Mouse (Mus musculus): ENCODE data around the gene Klhl33. TPM values are rescaled to one million over a fixed set of nuclear protein-coding genes. Genes with fewer than 3 reads are reported as not detected.
"Not testable (repeated sequence)": the region's sequence is repeated elsewhere in the genome, so short reads cannot be mapped to it uniquely, and the experiment has no call there.

The Klhl33 gene
- polyA plus RNA-seq (2014; fragmentation: Nextera tagmentation; extraction: Ambion mirVana) = 0.17 and 0.28 TPM in 2 replicates

DNA sequence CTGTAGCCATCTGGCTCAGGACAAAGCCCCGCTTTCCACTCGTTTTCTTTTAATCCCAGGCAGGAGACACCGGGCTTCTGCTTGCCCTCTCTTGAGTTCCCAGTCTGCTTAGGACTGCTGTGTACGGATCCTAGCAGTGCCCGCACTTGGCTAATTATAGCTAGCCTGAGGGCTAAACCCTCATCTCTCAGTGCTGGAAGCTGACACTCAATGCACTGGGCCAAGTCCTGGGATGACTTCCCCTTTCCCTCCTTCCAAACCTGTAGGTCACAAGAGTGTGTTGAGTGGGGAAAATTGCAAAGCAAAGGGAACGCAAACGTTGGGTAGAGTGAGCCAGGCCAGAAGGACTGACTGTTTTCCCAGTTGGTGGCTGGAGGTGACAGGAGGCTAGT lies at the start of gene Klhl33:
Gene Klhl33 (minus strand): TSS at position 134 of the 392 bp plus-strand sequence.
- Histone ChIP-seq H3K4me2 (ENCODE audit: low read depth) (peak within 1 kb of the TSS; percentile 83), H3K27ac (ENCODE audit: low read depth, low read length) (no peak within 1 kb of the TSS), H3K9ac (ENCODE audit: low read length) (peak within 1 kb of the TSS; percentile 61), H3K4me1 (ENCODE audit: control insufficient read depth, insufficient read depth, low read length) (peaks cover 5% of the 10 kb centered on the region; the same call in 1 of the 2 replicates), H3K27me3 (ENCODE audit: control insufficient read depth, insufficient read depth, low read length) (0 out of 2 replicates have a peak, but pooled peaks cover 2% of the 10 kb centered on the region), H3K36me3 (ENCODE audit: control insufficient read depth, insufficient read depth, low read length) (no peaks in the 10 kb centered on the region), H3K9me3 (ENCODE audit: control insufficient read depth, low read length) (no peaks in the 10 kb centered on the region), H3K4me3 (ENCODE audit: low read depth, low read length) (peak within 1 kb of the TSS; percentile 43)
- DNase-seq (ENCODE audit: low spot score) (no peak), ATAC-seq (ENCODE audit: insufficient read depth, low FRiP score, low TSS enrichment) (no peak)
- 48% methylated on average over 7 of the region's 7 CpGs for WGBS

DNA sequence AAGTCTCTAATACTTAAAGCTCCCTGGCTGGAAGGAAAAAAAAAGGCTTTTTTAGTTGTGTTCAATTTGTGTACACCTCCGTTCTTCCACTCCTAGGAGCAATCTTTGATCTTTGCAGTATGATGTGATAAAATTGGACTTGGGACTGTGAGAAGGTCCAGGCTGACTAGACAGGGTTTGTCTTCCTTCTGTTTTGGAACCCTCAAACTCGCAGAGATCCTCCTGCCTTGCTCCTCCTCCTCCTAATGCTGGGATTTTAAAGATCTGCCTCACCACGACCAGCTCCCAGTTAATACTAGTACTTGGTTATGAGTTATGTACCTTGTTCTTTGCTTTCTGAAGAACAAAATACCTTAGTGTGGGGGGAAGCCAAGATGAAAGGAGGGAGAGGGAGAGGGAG lies 48.2 kb upstream of the Klhl33 start:
- not testable (repeated sequence) for H3K27me3 ChIP-seq (ENCODE audit: control insufficient read depth, insufficient read depth, low read length); DNase-seq (ENCODE audit: low spot score); H3K36me3 ChIP-seq (ENCODE audit: control insufficient read depth, insufficient read depth, low read length); H3K9me3 ChIP-seq (ENCODE audit: control insufficient read depth, low read length); H3K27ac ChIP-seq (ENCODE audit: low read depth, low read length); H3K4me1 ChIP-seq (ENCODE audit: control insufficient read depth, insufficient read depth, low read length); ATAC-seq (ENCODE audit: insufficient read depth, low FRiP score, low TSS enrichment)
- Histone ChIP-seq H3K4me2 (ENCODE audit: low read depth) (peak overlapping the region; percentile 52), H3K9ac (ENCODE audit: low read length) (peak overlapping the region; percentile 57; the same call in 1 of the 2 replicates), H3K4me3 (ENCODE audit: low read depth, low read length) (peak overlapping the region; percentile 38)
- WGBS = 34% methylated on average over 3 of the region's 3 CpGs

DNA sequence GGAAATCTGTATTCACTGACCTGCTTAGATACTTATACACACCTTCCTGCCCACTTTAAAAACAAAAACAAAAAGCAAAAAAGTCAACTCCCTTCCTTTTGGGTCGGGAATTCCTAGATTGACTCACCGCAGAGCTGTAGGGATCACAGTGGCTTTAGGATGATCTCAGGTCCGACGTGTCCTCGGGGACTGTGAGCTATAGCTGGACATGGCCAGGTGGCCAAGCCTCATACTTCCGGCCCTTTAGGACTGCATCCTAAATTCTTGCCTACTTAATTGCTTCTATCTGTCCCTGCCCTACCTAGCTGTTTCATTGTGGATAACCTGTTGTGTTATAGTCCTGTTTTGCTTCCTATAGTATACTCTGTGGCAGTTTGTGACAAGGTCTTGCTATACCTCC lies 47.8 kb upstream of the Klhl33 start:
- not testable (repeated sequence) for H3K9me3 ChIP-seq (ENCODE audit: control insufficient read depth, low read length); DNase-seq (ENCODE audit: low spot score); H3K36me3 ChIP-seq (ENCODE audit: control insufficient read depth, insufficient read depth, low read length); H3K4me1 ChIP-seq (ENCODE audit: control insufficient read depth, insufficient read depth, low read length); H3K27me3 ChIP-seq (ENCODE audit: control insufficient read depth, insufficient read depth, low read length)
- ATAC-seq (ENCODE audit: insufficient read depth, low FRiP score, low TSS enrichment) = 0 out of 2 replicates have a peak, but pooled peaks have one; percentile 25
- peak overlapping the region; percentile 53; the same call in 1 of the 2 replicates for H3K27ac ChIP-seq (ENCODE audit: low read depth, low read length)
- H3K4me3 ChIP-seq (ENCODE audit: low read depth, low read length) = peak overlapping the region; percentile 38
- peak overlapping the region; percentile 57 for H3K9ac ChIP-seq (ENCODE audit: low read length)
- 8% methylated on average over 6 of the region's 6 CpGs for WGBS
- H3K4me2 ChIP-seq (ENCODE audit: low read depth) = peak overlapping the region; percentile 52

DNA sequence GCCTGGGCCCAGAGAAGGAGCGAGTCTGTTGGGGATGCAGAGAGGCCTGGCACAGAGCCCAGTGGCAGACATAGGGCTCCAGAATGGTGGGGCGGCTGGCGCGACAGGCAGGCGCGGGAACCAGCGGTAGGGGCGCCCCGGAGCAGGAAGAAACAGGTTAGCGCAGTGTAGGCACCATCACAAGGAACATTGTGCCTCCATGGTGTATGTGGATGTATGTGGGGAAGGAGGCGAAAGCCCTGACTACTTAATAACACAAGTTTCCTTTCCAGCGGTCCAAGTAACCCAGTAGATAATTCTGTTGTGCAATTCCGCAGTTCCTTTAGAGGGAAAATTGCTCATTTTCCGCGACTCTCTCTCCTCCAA lies 47.3 kb upstream of the Klhl33 start:
- under 1% methylated on average over 14 of the region's 15 CpGs for WGBS
- Histone ChIP-seq H3K4me2 (ENCODE audit: low read depth) (peak overlapping the region; percentile 52), H3K9ac (ENCODE audit: low read length) (peak overlapping the region; percentile 57), H3K27ac (ENCODE audit: low read depth, low read length) (peak overlapping the region; percentile 76), H3K4me3 (ENCODE audit: low read depth, low read length) (peak overlapping the region; percentile 38)
- H3K4me1 ChIP-seq (ENCODE audit: control insufficient read depth, insufficient read depth, low read length); H3K27me3 ChIP-seq (ENCODE audit: control insufficient read depth, insufficient read depth, low read length); H3K36me3 ChIP-seq (ENCODE audit: control insufficient read depth, insufficient read depth, low read length); DNase-seq (ENCODE audit: low spot score); H3K9me3 ChIP-seq (ENCODE audit: control insufficient read depth, low read length): not testable (repeated sequence)
- ATAC-seq (ENCODE audit: insufficient read depth, low FRiP score, low TSS enrichment) = peak; percentile 97

DNA sequence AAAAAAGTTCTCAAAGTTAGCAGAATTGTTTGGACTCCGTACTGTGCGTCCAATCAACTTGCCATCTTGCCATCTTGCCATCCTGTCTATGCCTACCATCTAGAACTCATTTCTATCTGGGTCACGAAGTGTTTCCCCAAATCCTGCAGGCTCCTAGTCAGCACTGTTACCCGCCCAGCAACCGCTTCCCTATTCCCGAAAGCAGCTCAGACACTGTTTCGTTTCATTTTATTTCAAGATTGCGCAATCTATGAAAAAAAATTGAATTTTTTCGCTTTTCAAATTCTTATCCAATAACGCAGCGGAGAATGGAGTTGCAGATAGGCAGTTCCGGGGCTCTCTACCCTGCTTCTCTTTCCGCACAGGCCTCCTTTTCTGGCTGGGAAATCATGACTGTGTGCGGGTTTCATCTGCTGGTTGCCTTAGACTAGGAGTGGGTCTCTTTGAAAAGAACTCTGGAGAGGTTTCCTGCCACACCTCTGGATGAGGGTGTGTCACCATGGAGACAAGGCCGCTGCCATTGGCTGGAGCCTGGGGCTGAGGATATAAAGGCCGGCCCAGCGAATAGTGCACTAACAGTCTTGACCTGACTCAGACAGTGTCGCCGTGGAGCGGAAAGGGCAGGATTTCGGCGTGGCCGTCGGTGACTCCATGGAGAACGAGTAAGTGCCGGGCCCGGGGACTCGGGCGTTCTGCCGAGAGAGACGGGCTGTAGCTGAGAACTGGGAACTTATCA lies 46.8 kb upstream of the Klhl33 start, which contains the start of gene Gm49342:
Gene Gm49342 (plus strand): TSS at position 586 of the 736 bp plus-strand sequence.
- 21% methylated on average over 31 of the region's 31 CpGs for WGBS
- peak; percentile 99 for ATAC-seq (ENCODE audit: insufficient read depth, low FRiP score, low TSS enrichment)

DNA sequence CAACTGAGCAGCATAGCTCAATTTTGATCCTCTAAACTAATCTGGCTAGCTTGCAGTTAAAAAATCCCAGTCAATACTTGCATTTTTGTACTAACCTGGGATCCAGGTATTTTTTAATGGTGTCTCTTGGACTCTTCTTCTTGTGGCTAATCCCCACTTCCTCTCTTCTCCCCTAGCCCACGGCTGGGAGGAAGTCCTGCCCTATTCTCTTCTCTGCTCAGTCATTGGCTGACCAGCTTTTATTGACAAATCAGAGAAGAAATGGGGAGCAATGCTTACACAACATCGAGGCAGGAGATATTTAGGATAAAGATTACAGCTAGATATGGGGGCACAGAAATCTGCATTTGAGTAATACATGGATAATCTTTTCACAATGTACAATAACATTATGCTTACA lies 41.6 kb upstream of the Klhl33 start:
- 35% methylated on average over 2 of the region's 2 CpGs for WGBS
- no peaks in the 10 kb centered on the region for H3K9me3 ChIP-seq (ENCODE audit: control insufficient read depth, low read length)

More for the DNA sequence above, 46.8 kb upstream of the Klhl33 start, which contains the start of gene Gm49342:
- no peaks in the 10 kb centered on the region for H3K4me1 ChIP-seq (ENCODE audit: control insufficient read depth, insufficient read depth, low read length)
- no peaks in the 10 kb centered on the region for H3K9me3 ChIP-seq (ENCODE audit: control insufficient read depth, low read length)
- H3K36me3 ChIP-seq (ENCODE audit: control insufficient read depth, insufficient read depth, low read length) = no peaks in the 10 kb centered on the region
- no peaks in the 10 kb centered on the region for H3K27me3 ChIP-seq (ENCODE audit: control insufficient read depth, insufficient read depth, low read length)
- H3K4me2 ChIP-seq (ENCODE audit: low read depth) = peak within 1 kb of the TSS; percentile 52
- H3K4me3 ChIP-seq (ENCODE audit: low read depth, low read length) = peak within 1 kb of the TSS; percentile 38
- peak within 1 kb of the TSS; percentile 57 for H3K9ac ChIP-seq (ENCODE audit: low read length)
- DNase-seq (ENCODE audit: low spot score) = peak; percentile 91
- H3K27ac ChIP-seq (ENCODE audit: low read depth, low read length) = peak within 1 kb of the TSS; percentile 76

DNA sequence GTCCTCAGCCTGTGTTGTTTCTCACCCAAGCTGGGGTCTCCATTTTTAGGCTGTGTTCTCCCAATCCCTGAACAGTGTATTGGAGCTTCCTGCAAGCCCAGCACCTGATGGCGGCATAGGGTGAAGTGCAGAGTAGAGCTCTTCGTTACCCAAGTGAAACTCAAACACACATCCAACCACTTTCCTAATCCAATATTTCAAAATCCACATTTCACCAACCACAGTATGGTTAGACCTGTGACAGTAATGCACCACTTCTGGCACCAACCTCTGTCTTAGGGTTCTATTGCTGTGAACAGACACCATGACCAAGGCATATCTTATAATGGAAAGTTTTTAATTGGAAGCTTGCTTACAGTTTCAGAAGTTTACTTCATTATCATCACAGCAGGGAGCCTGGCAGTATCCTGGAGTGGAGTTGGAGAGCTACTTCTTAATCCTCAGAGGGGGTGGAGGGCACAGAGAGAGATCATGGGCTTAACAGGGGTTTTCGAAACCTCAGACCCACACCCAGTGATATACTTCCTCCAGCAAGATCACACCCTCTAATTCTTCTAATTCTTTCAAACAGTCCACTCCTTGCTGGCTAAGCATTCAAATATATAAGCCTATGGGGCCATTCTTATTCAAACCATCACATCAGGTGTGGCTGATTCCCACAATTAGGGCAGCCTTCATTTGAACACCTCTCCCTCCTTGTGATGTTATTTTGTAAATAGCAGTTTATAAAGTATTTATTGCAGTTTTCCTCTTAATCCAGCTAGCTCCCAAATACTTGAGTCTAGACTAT lies 41.0 kb upstream of the Klhl33 start:
- DNase-seq (ENCODE audit: low spot score) = no peak

More for the DNA sequence above, 41.6 kb upstream of the Klhl33 start:
- no peak overlapping the region for H3K4me2 ChIP-seq (ENCODE audit: low read depth)
- no peaks in the 10 kb centered on the region for H3K4me1 ChIP-seq (ENCODE audit: control insufficient read depth, insufficient read depth, low read length)
- no peaks in the 10 kb centered on the region for H3K27me3 ChIP-seq (ENCODE audit: control insufficient read depth, insufficient read depth, low read length)
- H3K4me3 ChIP-seq (ENCODE audit: low read depth, low read length) = no peak overlapping the region
- H3K27ac ChIP-seq (ENCODE audit: low read depth, low read length) = no peak overlapping the region
- ATAC-seq (ENCODE audit: insufficient read depth, low FRiP score, low TSS enrichment) = no peak
- DNase-seq (ENCODE audit: low spot score) = no peak
- no peak overlapping the region for H3K9ac ChIP-seq (ENCODE audit: low read length)
- H3K36me3 ChIP-seq (ENCODE audit: control insufficient read depth, insufficient read depth, low read length) = no peaks in the 10 kb centered on the region

DNA sequence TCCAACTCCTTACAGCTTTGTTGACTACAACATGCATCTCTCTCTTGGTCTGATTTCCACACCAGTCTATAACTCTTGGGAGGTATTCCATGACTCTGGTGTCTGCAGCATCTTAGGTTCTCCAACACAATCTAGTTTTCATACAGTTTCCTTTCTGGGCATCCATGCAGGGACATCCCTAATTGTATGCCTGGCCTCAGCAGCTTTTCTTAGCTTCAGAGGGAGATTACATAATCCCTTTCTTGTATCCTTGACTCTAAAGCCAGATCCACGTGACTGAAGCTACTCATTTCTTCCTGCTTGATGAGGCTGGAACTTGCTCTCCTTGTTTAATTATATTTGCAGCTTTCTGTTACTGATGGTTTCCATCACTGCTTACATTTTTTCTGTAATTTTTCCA lies 39.3 kb upstream of the Klhl33 start:
- Histone ChIP-seq H3K9me3 (ENCODE audit: control insufficient read depth, low read length) (no peaks in the 10 kb centered on the region), H3K36me3 (ENCODE audit: control insufficient read depth, insufficient read depth, low read length) (no peaks in the 10 kb centered on the region), H3K4me2 (ENCODE audit: low read depth) (no peak overlapping the region), H3K27me3 (ENCODE audit: control insufficient read depth, insufficient read depth, low read length) (no peaks in the 10 kb centered on the region), H3K27ac (ENCODE audit: low read depth, low read length) (no peak overlapping the region), H3K4me1 (ENCODE audit: control insufficient read depth, insufficient read depth, low read length) (peaks cover 1% of the 10 kb centered on the region; the same call in 1 of the 2 replicates), H3K9ac (ENCODE audit: low read length) (no peak overlapping the region), H3K4me3 (ENCODE audit: low read depth, low read length) (no peak overlapping the region)
- ATAC-seq (ENCODE audit: insufficient read depth, low FRiP score, low TSS enrichment) = no peak
- DNase-seq (ENCODE audit: low spot score) = no peak
- 67% methylated on average over 1 of the region's 1 CpGs for WGBS

More for the DNA sequence above, 41.0 kb upstream of the Klhl33 start:
- H3K9ac ChIP-seq (ENCODE audit: low read length) = no peak overlapping the region
- H3K4me2 ChIP-seq (ENCODE audit: low read depth) = no peak overlapping the region
- no peaks in the 10 kb centered on the region for H3K9me3 ChIP-seq (ENCODE audit: control insufficient read depth, low read length)
- ATAC-seq (ENCODE audit: insufficient read depth, low FRiP score, low TSS enrichment) = no peak
- H3K27me3 ChIP-seq (ENCODE audit: control insufficient read depth, insufficient read depth, low read length) = no peaks in the 10 kb centered on the region
- 88% methylated on average over 3 of the region's 3 CpGs for WGBS
- no peak overlapping the region for H3K4me3 ChIP-seq (ENCODE audit: low read depth, low read length)
- H3K4me1 ChIP-seq (ENCODE audit: control insufficient read depth, insufficient read depth, low read length) = no peaks in the 10 kb centered on the region
- no peak overlapping the region for H3K27ac ChIP-seq (ENCODE audit: low read depth, low read length)
- H3K36me3 ChIP-seq (ENCODE audit: control insufficient read depth, insufficient read depth, low read length) = no peaks in the 10 kb centered on the region
